Mouse (Mus musculus): ENCODE data around the gene Akr1c12. TPM values are rescaled to one million over a fixed set of nuclear protein-coding genes. Genes with fewer than 3 reads are reported as not detected.

Gene Akr1c12
- total RNA-seq, 2 experiments from 2014 or later = not detected

Other genes with a start within 250 kb of the Akr1c12 start
- 1 to 10 TPM; 9.0 to 9.1 TPM for gene Akr1c14, start 230.4 kb downstream of the Akr1c12 start, total RNA-seq (2021)
- gene Akr1c18, start 128.8 kb downstream of the Akr1c12 start, total RNA-seq (2021) = not detected
- gene Akr1c13, start 88.3 kb downstream of the Akr1c12 start, total RNA-seq (2021) = 1 to 10 TPM; 1.2 to 1.5 TPM
- gene Akr1c19, start 50.7 kb downstream of the Akr1c12 start, total RNA-seq (2021) = 1 to 10 TPM; 1.6 to 2.2 TPM
- gene Akr1c6, start 154.9 kb upstream of the Akr1c12 start, total RNA-seq (2021) = not detected
- not detected for gene Akr1c20, start 243.9 kb upstream of the Akr1c12 start, total RNA-seq (2021)